11 mouse cellular contexts compared by ENCODE assay signal in the genomic region with DNA sequence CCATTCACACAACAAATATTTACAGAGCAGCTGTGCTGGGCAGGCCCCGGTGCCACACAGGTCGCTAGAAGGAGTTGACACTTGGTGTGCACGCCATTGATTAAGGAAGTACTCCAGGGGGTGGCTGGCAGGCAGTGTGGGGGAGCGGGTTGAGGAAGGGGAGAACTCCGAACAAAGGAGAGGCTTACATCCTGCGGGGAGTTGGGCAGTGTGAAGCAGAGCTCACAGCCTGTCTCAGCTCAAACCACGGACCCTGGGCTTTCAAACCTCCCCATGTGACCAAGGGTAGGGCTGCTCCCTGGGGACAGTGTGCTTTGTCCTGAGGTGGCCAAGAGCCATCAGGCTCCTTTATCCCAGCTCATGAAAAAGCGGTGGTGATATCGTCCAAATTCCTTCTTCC.
DNase-seq lines count a peak whose midpoint lies in the region; ATAC-seq and TF ChIP-seq lines count a peak whose summit lies in the region.
"Had no signal": no experiment of that assay in that cellular context is flagged by ENCODE, and none has a peak within 500 bp of the region (broad histone marks: within the 10 kb centered on the region; RNA-seq: fewer than 3 reads in every experiment).

No protein-coding gene starts in this region.

- no peaks in the 10 kb centered on the region for H3K9me3 ChIP-seq in liver, embryonic 11.5 days (ENCODE audit: control insufficient read depth, low read length)
- no peaks in the 10 kb centered on the region for H3K9me3 ChIP-seq in hindbrain, embryonic 14.5 days (ENCODE audit: control insufficient read depth, low read length)
- no peaks in the 10 kb centered on the region for H3K9me3 ChIP-seq in neural tube, embryonic 14.5 days (ENCODE audit: control insufficient read depth, low read length)

- ATAC-seq in liver, embryonic 11.5 days (replicated peaks; ENCODE audit: low FRiP score): no peak
- 0 out of 2 replicates have a peak, but pooled peaks have one; percentile 8 for ATAC-seq in hindbrain, embryonic 14.5 days (ENCODE audit: low FRiP score)
- peak; percentile 51; the same call in 1 of the 2 replicates for ATAC-seq in neural tube, embryonic 14.5 days (ENCODE audit: low read depth)
- ATAC-seq: Patski had no signal

- no peak for DNase-seq in liver, embryonic 11.5 days (ENCODE audit: low spot score)
- no peak for DNase-seq in liver
- peak; percentile 39 for DNase-seq in embryo, embryonic 9.5 days (ENCODE audit: extremely low spot score)
- DNase-seq in hindbrain, embryonic 14.5 days (ENCODE audit: low spot score): no peak
- DNase-seq in adipocyte (ENCODE audit: low spot score): no peak
- no peak for DNase-seq in adrenal gland, postnatal 25 days
- no peak for DNase-seq in gastrocnemius, adult 2 months
- DNase-seq: cerebellum, adult 8-10 months had no signal

- TF ChIP-seq CTCF in gastrocnemius, adult 2 months (IDR thresholded peaks at IDR 0.05): no peak

- H3K36me3 ChIP-seq in liver, embryonic 11.5 days (ENCODE audit: control insufficient read depth, insufficient read depth, low read length): no peaks in the 10 kb centered on the region
- no peaks in the 10 kb centered on the region for H3K36me3 ChIP-seq in hindbrain, embryonic 14.5 days (replicated peaks; ENCODE audit: control insufficient read depth, insufficient read depth)
- no peaks in the 10 kb centered on the region for H3K36me3 ChIP-seq in neural tube, embryonic 14.5 days (ENCODE audit: control insufficient read depth, insufficient read depth, low read length)

- intact Hi-C loops in gastrocnemius, adult 2 months (cut with DNase I): loop anchor here (5.0 kb wide), 1 partner anchor 624 kb away; no protein-coding TSS in a partner anchor

- H3K4me1 ChIP-seq in liver, embryonic 11.5 days (replicated peaks; ENCODE audit: control insufficient read depth, insufficient read depth, low read length): peaks cover 5% of the 10 kb centered on the region; the same call in 1 of the 2 replicates
- peaks cover 4% of the 10 kb centered on the region; the same call in 1 of the 2 replicates for H3K4me1 ChIP-seq in hindbrain, embryonic 14.5 days (replicated peaks; ENCODE audit: control insufficient read depth, insufficient read depth, low read length)
- 0 out of 2 replicates have a peak, but pooled peaks cover 3% of the 10 kb centered on the region for H3K4me1 ChIP-seq in neural tube, embryonic 14.5 days (ENCODE audit: control insufficient read depth, insufficient read depth, low read length)

- peak overlapping the region; percentile 25 for H3K4me2 ChIP-seq in liver, embryonic 11.5 days
- H3K4me2 ChIP-seq in hindbrain, embryonic 14.5 days (replicated peaks): no peak overlapping the region
- no peak overlapping the region for H3K4me2 ChIP-seq in neural tube, embryonic 14.5 days (ENCODE audit: low read depth, low read length)

- WGBS in liver, embryonic 11.5 days: 6% methylated on average over 9 of the region's 9 CpGs
- 1% methylated on average over 9 of the region's 9 CpGs for WGBS in hindbrain, embryonic 14.5 days
- 4% methylated on average over 9 of the region's 9 CpGs for WGBS in neural tube, embryonic 14.5 days

- H3K9ac ChIP-seq in liver, embryonic 11.5 days (ENCODE audit: low read depth, low read length): no peak overlapping the region
- H3K9ac ChIP-seq in hindbrain, embryonic 14.5 days: no peak overlapping the region
- no peak overlapping the region for H3K9ac ChIP-seq in neural tube, embryonic 14.5 days (replicated peaks; ENCODE audit: low read depth, low read length)

- H3K27me3 ChIP-seq in liver, embryonic 11.5 days (replicated peaks; ENCODE audit: control insufficient read depth, insufficient read depth, low read length): 0 out of 2 replicates have a peak, but pooled peaks cover 3% of the 10 kb centered on the region
- 0 out of 2 replicates have a peak, but pooled peaks cover 3% of the 10 kb centered on the region for H3K27me3 ChIP-seq in hindbrain, embryonic 14.5 days (ENCODE audit: control insufficient read depth, insufficient read depth, low read length)
- H3K27me3 ChIP-seq in neural tube, embryonic 14.5 days (ENCODE audit: control insufficient read depth, insufficient read depth, low read length): no peaks in the 10 kb centered on the region
- H3K27me3 ChIP-seq: Patski had no signal

- no peak overlapping the region for H3K27ac ChIP-seq in liver, embryonic 11.5 days (ENCODE audit: low read depth, low read length)
- no peak overlapping the region for H3K27ac ChIP-seq in hindbrain, embryonic 14.5 days
- no peak overlapping the region for H3K27ac ChIP-seq in neural tube, embryonic 14.5 days (ENCODE audit: low read depth, low read length)
- no peak overlapping the region for H3K27ac ChIP-seq in gastrocnemius, adult 2 months
- H3K27ac ChIP-seq: macrophage had no signal

- no peak overlapping the region for H3K4me3 ChIP-seq in liver, embryonic 11.5 days (ENCODE audit: low read depth, low read length)
- no peak overlapping the region for H3K4me3 ChIP-seq in hindbrain, embryonic 14.5 days (replicated peaks; ENCODE audit: low read length)
- no peak overlapping the region for H3K4me3 ChIP-seq in neural tube, embryonic 14.5 days (ENCODE audit: low read depth, low read length)
- H3K4me3 ChIP-seq in gastrocnemius, adult 2 months: no peak overlapping the region
